Mouse (Mus musculus) liver, postnatal 0 days (tissue): Measurements from ENCODE around the gene B4gat1. TPM values are rescaled to one million over a fixed set of nuclear protein-coding genes. Genes with fewer than 3 reads are reported as not detected.
A peak's percentile ranks its signal among the peaks of the same experiment; 100 is the strongest.

Source experiments
- ATAC-seq: fragments of 200-750 bp; cut with Nextera tagmentation; 2 replicates; pipeline ENCODE4 v1.8.0; 2017; ENCODE audit warnings: mild to moderate bottlenecking, moderate library complexity
- DNase-seq: peaks from one replicate; pipeline ENCODE4 v3.0.0-alpha.2; 2016
- H3K27ac ChIP-seq: fragments of 300-500 bp; sonication (generic); 2 replicates; pipeline ENCODE4 v1.5.1; 2014; ENCODE audit warnings: antibody characterized with exemption, moderate library complexity, mild to moderate bottlenecking, low read depth
- H3K27me3 ChIP-seq: fragments of 300-500 bp; sonication (generic); 2 replicates; pipeline ENCODE4 v1.6.1; 2014; ENCODE audit warnings: low read length, control low read depth, mixed read lengths; ENCODE audit not compliant: insufficient read depth
- H3K36me3 ChIP-seq: fragments of 300-500 bp; sonication (generic); replicated peaks from 2 replicates; pipeline ENCODE4 v1.6.1; 2014; ENCODE audit warnings: mild to moderate bottlenecking, control low read depth, low read length, moderate library complexity, mixed read lengths; ENCODE audit not compliant: insufficient read depth
- H3K4me1 ChIP-seq: fragments of 300-500 bp; sonication (generic); 2 replicates; pipeline ENCODE4 v1.6.1; 2014; ENCODE audit warnings: antibody characterized with exemption, mild to moderate bottlenecking, control low read depth; ENCODE audit not compliant: insufficient read depth
- H3K4me2 ChIP-seq: fragments of 300-500 bp; sonication (generic); 2 replicates; pipeline ENCODE4 v1.6.1; 2014; ENCODE audit warnings: low read depth, mild to moderate bottlenecking, low read length, moderate library complexity, mixed read lengths
- H3K4me3 ChIP-seq: fragments of 300-500 bp; sonication (generic); 2 replicates; pipeline ENCODE4 v1.5.1; 2014; ENCODE audit warnings: low read depth, low read length
- H3K9ac ChIP-seq: fragments of 300-500 bp; sonication (generic); replicated peaks from 2 replicates; pipeline ENCODE4 v1.6.1; 2014; ENCODE audit warnings: mild to moderate bottlenecking, moderate library complexity
- H3K9me3 ChIP-seq: fragments of 300-500 bp; sonication (generic); 2 replicates; pipeline ENCODE4 v1.6.1; 2016; ENCODE audit warnings: mild to moderate bottlenecking, control low read depth, low read length, mixed read lengths
- CTCF ChIP-seq: sonication (generic); IDR thresholded peaks from 2 replicates; pipeline ENCODE4 v1.5.1; 2016; ENCODE audit warnings: antibody characterized with exemption, low read depth
- EP300 ChIP-seq: IDR thresholded peaks from 2 replicates; pipeline ENCODE4 v1.6.1; 2016; ENCODE audit warnings: antibody characterized with exemption, low read depth, mild to moderate bottlenecking
- WGBS: fragments of 180-500 bp; shearing (Covaris S2); extraction: QIAGEN DNeasy Blood & Tissue Kit; methylation state at CpG from one replicate; pipeline ENCODE4 v1.1.7; 2014; ENCODE audit not compliant: insufficient replicate concordance; 5-methylcytosine and 5-hydroxymethylcytosine counted together
- polyA plus RNA-seq: library from polyadenylated mRNA; unstranded; fragments of >200 nt; fragmentation: Nextera tagmentation; extraction: Ambion mirVana; gene quantifications from 2 replicates; pipeline ENCODE4 v1.2.1, GENCODE M21; 2015

Gene B4gat1
- polyA plus RNA-seq, 1 experiment from 2014 or later = 12.4 TPM

DNA sequence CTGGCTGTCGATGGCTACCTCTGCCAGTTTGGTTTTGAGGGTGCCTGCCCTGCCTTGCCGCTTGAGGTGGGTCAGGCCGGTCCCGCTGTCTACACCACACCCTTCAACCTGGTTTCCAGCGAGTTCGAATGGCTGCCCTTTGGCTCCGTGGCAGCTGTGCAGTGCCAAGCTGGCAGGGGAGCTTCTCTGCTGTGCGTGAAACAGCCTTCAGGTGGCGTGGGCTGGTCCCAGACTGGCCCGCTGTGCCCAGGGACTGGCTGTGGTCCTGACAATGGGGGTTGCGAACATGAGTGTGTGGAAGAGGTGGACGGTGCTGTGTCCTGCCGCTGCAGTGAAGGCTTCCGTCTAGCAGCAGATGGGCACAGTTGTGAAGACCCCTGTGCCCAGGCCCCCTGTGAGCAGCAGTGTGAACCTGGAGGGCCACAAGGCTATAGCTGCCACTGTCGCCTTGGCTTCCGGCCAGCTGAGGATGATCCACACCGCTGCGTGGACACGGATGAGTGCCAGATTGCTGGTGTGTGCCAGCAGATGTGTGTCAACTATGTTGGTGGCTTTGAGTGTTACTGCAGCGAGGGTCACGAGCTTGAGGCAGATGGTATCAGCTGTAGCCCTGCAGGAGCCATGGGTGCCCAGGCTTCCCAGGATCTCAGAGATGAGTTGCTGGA, 30.1 kb downstream of the B4gat1 start:
- H3K9me3 ChIP-seq = no peaks in the 10 kb centered on the region
- 53% methylated on average over 21 of the region's 21 CpGs for WGBS
- peaks cover 54% of the 10 kb centered on the region for H3K27me3 ChIP-seq
- DNase-seq (no peak), ATAC-seq (no peak)
- peak overlapping the region; percentile 69 for H3K4me2 ChIP-seq
- no peak overlapping the region for H3K9ac ChIP-seq
- H3K4me1 ChIP-seq = peaks cover 28% of the 10 kb centered on the region
- TF ChIP-seq EP300 (no peak), CTCF (no peak)
- no peak overlapping the region for H3K27ac ChIP-seq
- peak overlapping the region; percentile 45 for H3K4me3 ChIP-seq
- H3K36me3 ChIP-seq = no peaks in the 10 kb centered on the region

DNA sequence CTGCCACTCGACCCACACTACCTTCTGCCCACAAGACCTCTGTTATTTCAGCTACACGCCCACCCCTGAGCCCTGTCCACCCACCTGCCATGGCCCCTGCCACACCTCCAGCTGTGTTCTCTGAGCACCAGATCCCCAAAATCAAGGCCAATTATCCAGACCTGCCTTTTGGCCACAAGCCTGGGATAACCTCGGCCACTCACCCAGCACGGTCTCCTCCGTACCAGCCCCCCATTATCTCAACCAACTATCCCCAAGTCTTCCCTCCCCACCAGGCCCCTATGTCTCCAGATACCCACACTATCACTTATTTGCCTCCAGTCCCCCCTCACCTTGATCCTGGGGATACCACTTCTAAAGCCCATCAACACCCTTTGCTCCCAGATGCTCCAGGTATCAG, 30.9 kb downstream of the B4gat1 start:
- H3K36me3 ChIP-seq = no peaks in the 10 kb centered on the region
- ATAC-seq (no peak), DNase-seq (no peak)
- 77% methylated on average over 5 of the region's 5 CpGs for WGBS
- no peak overlapping the region for H3K27ac ChIP-seq
- TF ChIP-seq EP300 = no peak
- TF ChIP-seq CTCF = no peak
- H3K4me1 ChIP-seq = peaks cover 28% of the 10 kb centered on the region
- H3K4me3 ChIP-seq = no peak overlapping the region
- H3K9ac ChIP-seq = no peak overlapping the region
- no peaks in the 10 kb centered on the region for H3K9me3 ChIP-seq
- H3K4me2 ChIP-seq = no peak overlapping the region
- H3K27me3 ChIP-seq = peaks cover 55% of the 10 kb centered on the region

DNA sequence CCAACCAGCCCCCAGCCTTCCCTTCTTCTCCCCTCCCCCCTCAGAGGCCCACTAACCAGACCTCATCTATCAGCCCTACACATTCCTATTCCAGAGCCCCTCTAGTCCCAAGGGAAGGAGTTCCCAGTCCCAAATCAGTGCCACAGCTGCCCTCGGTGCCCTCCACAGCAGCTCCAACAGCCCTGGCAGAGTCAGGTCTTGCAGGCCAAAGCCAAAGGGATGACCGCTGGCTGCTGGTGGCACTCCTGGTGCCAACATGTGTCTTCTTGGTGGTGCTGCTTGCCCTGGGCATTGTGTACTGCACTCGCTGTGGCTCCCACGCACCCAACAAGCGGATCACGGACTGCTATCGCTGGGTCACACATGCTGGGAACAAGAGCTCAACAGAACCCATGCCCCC, 31.4 kb downstream of the B4gat1 start:
- H3K27ac ChIP-seq = no peak overlapping the region
- 84% methylated on average over 7 of the region's 7 CpGs for WGBS

DNA sequence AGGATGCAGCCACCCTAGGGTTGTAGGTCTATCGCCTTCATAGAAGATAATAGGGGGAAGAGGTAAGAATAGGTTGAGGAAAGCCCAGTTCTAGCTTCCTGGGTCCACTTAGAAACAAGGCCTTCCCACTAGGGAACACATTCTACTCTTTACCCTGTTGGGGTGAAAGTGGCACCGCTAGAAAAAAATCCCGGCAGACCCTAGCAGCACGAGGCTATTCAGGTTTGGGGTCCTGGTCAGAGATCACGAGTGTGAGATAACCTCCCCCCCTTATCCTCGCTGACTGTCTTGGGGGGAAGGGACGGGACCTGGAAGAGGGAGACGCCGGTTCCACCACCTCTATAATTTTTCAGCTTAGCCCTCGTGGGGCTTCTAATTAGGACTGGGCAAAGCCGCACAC, 32.5 kb downstream of the B4gat1 start:
- DNase-seq (no peak), ATAC-seq (no peak)
- peak overlapping the region; percentile 83 for H3K4me2 ChIP-seq
- H3K36me3 ChIP-seq = no peaks in the 10 kb centered on the region
- no peak overlapping the region for H3K27ac ChIP-seq
- no peak overlapping the region for H3K9ac ChIP-seq
- H3K4me1 ChIP-seq = peaks cover 28% of the 10 kb centered on the region
- 0 out of 2 replicates have a peak overlapping the region, but pooled peaks have one; percentile 50 for H3K4me3 ChIP-seq
- WGBS = 17% methylated on average over 10 of the region's 11 CpGs
- peaks cover 55% of the 10 kb centered on the region for H3K27me3 ChIP-seq
- TF ChIP-seq CTCF (no peak), EP300 (no peak)
- no peaks in the 10 kb centered on the region for H3K9me3 ChIP-seq

More for the DNA sequence above, 31.4 kb downstream of the B4gat1 start:
- no peak for TF ChIP-seq EP300
- TF ChIP-seq CTCF = no peak
- no peak for DNase-seq
- Histone ChIP-seq H3K4me3 (no peak overlapping the region), H3K27me3 (peaks cover 55% of the 10 kb centered on the region), H3K4me1 (peaks cover 28% of the 10 kb centered on the region), H3K9ac (no peak overlapping the region), H3K36me3 (no peaks in the 10 kb centered on the region), H3K9me3 (no peaks in the 10 kb centered on the region), H3K4me2 (no peak overlapping the region)
- no peak for ATAC-seq

DNA sequence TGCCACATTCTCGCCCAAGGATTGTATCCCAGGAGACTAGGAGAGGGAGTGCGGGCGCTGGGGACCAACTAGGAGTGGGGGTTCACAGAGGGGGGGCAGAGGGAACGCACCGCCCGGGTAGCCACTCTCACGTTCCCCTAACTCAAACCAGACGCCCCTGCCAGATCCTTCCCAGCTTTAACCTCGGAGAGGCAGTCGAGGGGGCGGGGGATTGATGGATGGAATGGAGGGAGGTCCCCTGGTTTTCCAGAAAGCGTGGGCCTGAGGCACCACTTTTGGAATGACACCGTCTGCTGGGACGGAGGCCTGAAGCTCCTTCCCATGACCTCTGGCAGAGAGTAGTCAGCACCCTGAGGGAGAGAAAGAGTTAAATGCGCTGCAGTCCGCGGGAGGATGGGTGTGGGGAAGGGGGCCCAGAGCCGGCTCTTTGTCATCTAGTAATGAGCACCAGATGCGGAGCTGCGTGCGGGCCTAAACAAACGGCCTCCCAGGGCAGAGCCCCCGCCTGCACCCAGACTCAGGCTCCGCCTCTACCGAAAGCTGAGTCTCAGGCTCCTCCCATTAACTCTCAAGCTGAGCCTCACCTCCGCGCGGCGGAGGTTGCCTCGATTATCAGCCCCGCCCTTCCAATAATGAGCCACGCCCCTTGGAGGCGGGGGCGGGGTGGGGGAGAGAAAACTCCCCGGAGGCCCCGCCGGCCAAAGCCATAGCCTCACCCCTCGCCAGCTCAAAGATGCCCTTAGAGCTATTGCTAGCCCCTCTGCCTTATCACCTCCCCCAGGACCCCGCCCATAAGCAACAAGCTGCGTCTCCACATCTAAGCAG, 33.1 kb downstream of the B4gat1 start:
- peak; percentile 80 for DNase-seq
- H3K9ac ChIP-seq = peak overlapping the region; percentile 18; the same call in 1 of the 2 replicates
- no peak for TF ChIP-seq EP300
- TF ChIP-seq CTCF = no peak
- no peaks in the 10 kb centered on the region for H3K36me3 ChIP-seq
- peaks cover 54% of the 10 kb centered on the region for H3K27me3 ChIP-seq
- H3K9me3 ChIP-seq = no peaks in the 10 kb centered on the region
- ATAC-seq = peak; percentile 76
- peak overlapping the region; percentile 83 for H3K4me2 ChIP-seq
- WGBS = 3% methylated on average over 40 of the region's 40 CpGs
- no peak overlapping the region for H3K27ac ChIP-seq
- peaks cover 28% of the 10 kb centered on the region for H3K4me1 ChIP-seq
- H3K4me3 ChIP-seq = peak overlapping the region; percentile 50

DNA sequence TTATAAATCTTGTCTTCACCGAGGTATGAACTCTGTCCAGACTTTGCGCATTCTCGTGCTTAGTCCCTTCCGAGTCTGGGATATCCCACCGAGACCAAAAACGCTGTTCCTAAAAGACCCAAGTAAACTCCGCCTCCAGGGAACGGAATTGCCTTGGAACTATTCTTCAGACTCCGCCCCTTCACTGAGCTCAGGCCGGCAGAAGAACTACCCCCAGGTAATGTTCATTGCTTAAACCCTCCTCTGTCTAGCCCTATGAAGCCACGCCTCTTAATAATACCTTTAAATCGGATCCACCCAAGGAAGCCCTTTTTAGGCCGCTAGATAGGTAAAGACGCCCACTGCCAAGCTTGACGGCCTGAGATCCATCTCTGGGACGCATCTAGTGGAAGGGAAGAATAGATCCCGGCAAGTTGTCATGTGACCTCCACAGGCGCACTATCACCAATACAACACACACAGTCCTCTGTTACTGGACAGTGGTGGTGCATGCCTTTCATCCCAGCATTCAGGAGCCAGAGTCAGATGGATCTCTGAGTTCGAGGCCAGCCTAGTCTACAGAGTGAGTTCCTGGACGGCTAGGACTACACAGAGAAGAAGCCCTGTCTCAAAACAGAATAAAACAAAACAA, 33.9 kb downstream of the B4gat1 start:
- no peak overlapping the region for H3K9ac ChIP-seq

More for the DNA sequence above, 33.9 kb downstream of the B4gat1 start:
- Histone ChIP-seq H3K27me3 (peaks cover 50% of the 10 kb centered on the region), H3K4me3 (peak overlapping the region; percentile 50), H3K4me2 (peak overlapping the region; percentile 83), H3K4me1 (peaks cover 28% of the 10 kb centered on the region), H3K36me3 (no peaks in the 10 kb centered on the region), H3K27ac (no peak overlapping the region), H3K9me3 (no peaks in the 10 kb centered on the region)
- no peak for DNase-seq
- 5% methylated on average over 20 of the region's 20 CpGs for WGBS
- TF ChIP-seq CTCF (no peak), EP300 (no peak)
- peak; percentile 26; the same call in 1 of the 2 replicates for ATAC-seq
